Mouse (Mus musculus) liver, embryonic 13.5 days (tissue): Measurements from ENCODE around the gene Spag5. TPM values are rescaled to one million over a fixed set of nuclear protein-coding genes. Genes with fewer than 3 reads are reported as not detected.

Experiments
- ATAC-seq: fragments of 200-750 bp; cut with Nextera tagmentation; 2 replicates; pipeline ENCODE4 v1.8.0; 2017; ENCODE audit warnings: low read depth, mild to moderate bottlenecking, moderate number of reproducible peaks, moderate library complexity
- DNase-seq: peaks from one replicate; pipeline ENCODE4 v3.0.0; 2022
- H3K27ac ChIP-seq: fragments of 300-500 bp; sonication (generic); 2 replicates; pipeline ENCODE4 v1.5.1; 2015; ENCODE audit warnings: moderate library complexity, mild to moderate bottlenecking, inconsistent platforms
- H3K27me3 ChIP-seq: fragments of 300-500 bp; sonication (generic); 2 replicates; pipeline ENCODE4 v1.6.1; 2015; ENCODE audit warnings: mild to moderate bottlenecking, inconsistent platforms
- H3K36me3 ChIP-seq: fragments of 300-500 bp; sonication (generic); 2 replicates; pipeline ENCODE4 v1.6.1; 2015; ENCODE audit warnings: mild to moderate bottlenecking, inconsistent platforms
- H3K4me1 ChIP-seq: fragments of 300-500 bp; sonication (generic); replicated peaks from 2 replicates; pipeline ENCODE4 v1.6.1; 2015; ENCODE audit warnings: inconsistent platforms
- H3K4me2 ChIP-seq: fragments of 300-500 bp; sonication (generic); 2 replicates; pipeline ENCODE4 v1.6.1; 2015; ENCODE audit warnings: inconsistent platforms, mild to moderate bottlenecking, moderate library complexity
- H3K4me3 ChIP-seq: fragments of 300-500 bp; sonication (generic); replicated peaks from 2 replicates; pipeline ENCODE4 v1.5.1; 2015; ENCODE audit warnings: mild to moderate bottlenecking, inconsistent platforms
- H3K9ac ChIP-seq: fragments of 300-500 bp; sonication (generic); 2 replicates; pipeline ENCODE4 v1.6.1; 2015; ENCODE audit warnings: mild to moderate bottlenecking, inconsistent platforms
- H3K9me3 ChIP-seq: fragments of 300-500 bp; sonication (generic); replicated peaks from 2 replicates; pipeline ENCODE4 v1.6.1; 2016; ENCODE audit warnings: inconsistent platforms
- WGBS: fragments of 180-500 bp; shearing (Covaris S2); methylation state at CpG from one replicate; pipeline ENCODE4 v1.1.7; 2015; ENCODE audit not compliant: insufficient replicate concordance; 5-methylcytosine and 5-hydroxymethylcytosine counted together
- polyA plus RNA-seq: library from polyadenylated mRNA; unstranded; fragments of >200 nt; fragmentation: Nextera tagmentation; extraction: Ambion mirVana; gene quantifications from 2 replicates; pipeline ENCODE4 v1.2.1, GENCODE M21; 2015

Gene Spag5
- polyA plus RNA-seq, 1 experiment from 2014 or later, result 30.3 TPM

DNA sequence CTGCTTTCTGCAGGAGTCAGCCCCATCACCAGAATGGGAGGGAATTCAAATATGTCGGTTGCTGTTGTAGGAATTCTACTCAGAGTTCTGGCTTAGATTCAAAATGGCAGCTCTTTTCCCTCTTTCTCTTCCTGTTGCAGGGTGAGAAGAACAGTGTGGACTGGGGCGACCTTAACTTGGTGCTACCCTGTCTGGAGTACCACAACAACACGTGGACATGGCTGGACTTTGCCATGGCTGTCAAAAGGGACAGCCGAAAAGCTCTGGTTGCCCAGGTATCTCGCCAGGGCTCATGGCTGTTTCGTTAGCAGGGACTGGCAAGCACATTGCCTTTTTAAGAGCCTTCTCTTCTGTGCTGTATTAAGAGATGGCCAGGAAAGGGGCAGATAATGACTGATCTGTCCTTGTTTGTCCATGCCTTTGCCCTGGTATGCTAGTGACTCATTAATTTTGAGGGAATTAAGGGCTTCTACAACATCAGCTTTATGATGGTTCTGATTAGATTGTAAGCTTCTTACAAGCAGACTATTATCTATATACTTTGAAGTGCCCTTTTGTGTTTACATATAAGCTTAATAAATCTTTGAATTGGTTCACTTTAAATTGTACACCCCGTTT, 12.1 kb upstream of the Spag5 start:
- Histone ChIP-seq H3K9me3 (no peaks in the 10 kb centered on the region), H3K27me3 (no peaks in the 10 kb centered on the region), H3K4me1 (no peaks in the 10 kb centered on the region), H3K27ac (no peak overlapping the region), H3K36me3 (peaks cover 82% of the 10 kb centered on the region), H3K9ac (no peak overlapping the region), H3K4me3 (no peak overlapping the region), H3K4me2 (no peak overlapping the region)
- DNase-seq (no peak), ATAC-seq (no peak)
- 86% methylated on average over 7 of the region's 7 CpGs for whole genome bisulfite sequencing

DNA sequence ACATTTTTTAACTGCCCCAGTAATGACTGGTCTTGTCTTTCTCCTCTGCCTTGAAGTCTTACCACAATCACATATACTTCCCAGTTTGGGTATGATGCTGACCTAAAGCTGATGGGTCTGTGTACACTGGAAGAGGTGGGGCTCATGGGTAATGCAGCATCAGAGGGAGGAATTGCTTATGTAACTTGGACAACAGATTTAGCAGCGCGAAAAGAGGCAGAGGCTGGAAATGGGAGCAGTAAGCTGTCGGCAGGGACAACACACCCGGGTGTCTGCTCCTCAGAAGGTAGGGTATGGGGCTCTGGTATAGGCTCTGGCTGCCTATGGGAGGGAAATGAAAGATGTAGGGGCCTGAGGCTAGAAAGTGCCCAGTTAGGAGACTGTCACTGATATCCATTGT, 10.7 kb upstream of the Spag5 start, which contains the start of gene BC030499:
Gene BC030499, plus strand, starts transcription at position 188 of the 400 bp plus-strand sequence.
- no peak within 1 kb of the TSS for H3K27ac ChIP-seq
- H3K9me3 ChIP-seq, result no peaks in the 10 kb centered on the region
- H3K4me2 ChIP-seq, result no peak within 1 kb of the TSS
- ATAC-seq (no peak), DNase-seq (no peak)
- H3K36me3 ChIP-seq, result peaks cover 68% of the 10 kb centered on the region
- H3K27me3 ChIP-seq, result no peaks in the 10 kb centered on the region
- H3K4me1 ChIP-seq, result no peaks in the 10 kb centered on the region
- no peak within 1 kb of the TSS for H3K9ac ChIP-seq
- H3K4me3 ChIP-seq, result no peak within 1 kb of the TSS
- 80% methylated on average over 4 of the region's 4 CpGs for WGBS

DNA sequence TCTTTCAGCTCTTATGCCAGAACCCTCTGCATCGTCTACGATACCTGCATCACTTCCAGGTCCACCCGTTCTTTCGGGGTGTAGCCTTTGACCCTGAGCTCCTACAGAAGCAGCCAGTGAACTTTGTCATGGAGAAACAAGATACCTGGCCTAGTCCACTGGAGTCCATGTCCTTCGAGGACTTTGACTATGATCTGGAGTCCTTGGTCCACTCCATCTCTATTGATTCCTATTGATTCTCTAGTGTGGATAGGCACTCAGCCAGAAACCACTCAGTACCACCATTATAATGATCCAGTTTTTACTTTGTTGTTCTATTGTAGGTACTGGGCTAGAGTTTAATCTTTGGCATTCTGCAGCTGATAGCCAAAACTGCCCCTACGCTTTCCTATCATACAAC, 6.7 kb upstream of the Spag5 start:
- peaks cover 31% of the 10 kb centered on the region for H3K36me3 ChIP-seq
- no peaks in the 10 kb centered on the region for H3K9me3 ChIP-seq
- H3K9ac ChIP-seq, result no peak overlapping the region
- ATAC-seq, result no peak
- no peak overlapping the region for H3K4me3 ChIP-seq
- H3K27me3 ChIP-seq, result no peaks in the 10 kb centered on the region
- H3K4me1 ChIP-seq, result no peaks in the 10 kb centered on the region
- H3K27ac ChIP-seq, result no peak overlapping the region
- WGBS, result 82% methylated on average over 6 of the region's 6 CpGs
- H3K4me2 ChIP-seq, result no peak overlapping the region
- no peak for DNase-seq

DNA sequence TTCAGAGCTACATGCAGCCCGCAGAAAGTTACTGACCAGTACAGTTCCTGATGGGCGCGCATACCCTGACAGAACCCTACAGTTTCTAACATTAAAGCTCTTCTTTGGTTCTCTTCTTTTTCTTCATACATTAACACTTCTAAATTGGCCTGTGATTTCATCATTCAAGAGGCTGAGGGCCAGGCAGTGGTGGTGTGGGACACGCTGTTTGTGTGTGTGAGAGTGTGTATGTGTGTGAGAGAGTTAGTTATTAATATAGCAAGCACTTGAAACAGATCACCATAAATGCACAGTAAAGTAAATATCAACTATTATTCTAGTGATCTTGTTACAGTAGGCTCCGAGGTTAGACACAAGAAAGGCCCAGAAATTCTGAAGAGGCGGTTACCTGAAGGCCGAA, 412 bp upstream of the Spag5 start:
- H3K27ac ChIP-seq, result peak overlapping the region; percentile 52
- H3K9ac ChIP-seq, result peak overlapping the region; percentile 94
- peaks cover 29% of the 10 kb centered on the region for H3K36me3 ChIP-seq
- ATAC-seq (no peak), DNase-seq (no peak)
- H3K4me3 ChIP-seq, result peak overlapping the region; percentile 95
- peak overlapping the region; percentile 70 for H3K4me2 ChIP-seq
- WGBS, result 74% methylated on average over 7 of the region's 7 CpGs
- no peaks in the 10 kb centered on the region for H3K9me3 ChIP-seq
- peaks cover 40% of the 10 kb centered on the region for H3K4me1 ChIP-seq
- no peaks in the 10 kb centered on the region for H3K27me3 ChIP-seq

DNA sequence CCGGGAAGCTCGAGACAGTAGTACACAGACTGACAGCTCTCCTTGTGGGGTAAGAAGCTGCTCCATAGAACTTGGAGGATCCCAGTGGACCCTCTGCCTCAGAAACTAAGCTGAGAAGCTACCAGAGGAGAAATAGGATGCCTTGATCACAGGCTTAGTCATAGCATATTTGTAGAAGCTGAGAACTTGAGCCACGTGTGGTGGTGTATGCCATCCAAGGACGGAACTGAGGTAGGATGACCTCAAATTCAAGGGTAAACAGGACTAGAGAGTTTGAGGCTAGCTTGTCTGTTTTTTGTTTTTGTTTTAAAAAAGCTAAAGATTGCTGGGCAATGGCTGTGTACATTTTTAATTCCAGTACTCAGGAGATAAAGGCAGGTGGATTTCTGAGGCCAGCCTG, 3.9 kb downstream of the Spag5 start:
- no peaks in the 10 kb centered on the region for H3K9me3 ChIP-seq
- H3K36me3 ChIP-seq, result peaks cover 71% of the 10 kb centered on the region
- DNase-seq (no peak), ATAC-seq (no peak)
- no peaks in the 10 kb centered on the region for H3K27me3 ChIP-seq
- peak overlapping the region; percentile 7; the same call in 1 of the 2 replicates for H3K9ac ChIP-seq
- H3K4me2 ChIP-seq, result peak overlapping the region; percentile 40
- peaks cover 55% of the 10 kb centered on the region for H3K4me1 ChIP-seq
- H3K27ac ChIP-seq, result no peak overlapping the region
- H3K4me3 ChIP-seq, result peak overlapping the region; percentile 19
- WGBS, result 87% methylated on average over 4 of the region's 4 CpGs

DNA sequence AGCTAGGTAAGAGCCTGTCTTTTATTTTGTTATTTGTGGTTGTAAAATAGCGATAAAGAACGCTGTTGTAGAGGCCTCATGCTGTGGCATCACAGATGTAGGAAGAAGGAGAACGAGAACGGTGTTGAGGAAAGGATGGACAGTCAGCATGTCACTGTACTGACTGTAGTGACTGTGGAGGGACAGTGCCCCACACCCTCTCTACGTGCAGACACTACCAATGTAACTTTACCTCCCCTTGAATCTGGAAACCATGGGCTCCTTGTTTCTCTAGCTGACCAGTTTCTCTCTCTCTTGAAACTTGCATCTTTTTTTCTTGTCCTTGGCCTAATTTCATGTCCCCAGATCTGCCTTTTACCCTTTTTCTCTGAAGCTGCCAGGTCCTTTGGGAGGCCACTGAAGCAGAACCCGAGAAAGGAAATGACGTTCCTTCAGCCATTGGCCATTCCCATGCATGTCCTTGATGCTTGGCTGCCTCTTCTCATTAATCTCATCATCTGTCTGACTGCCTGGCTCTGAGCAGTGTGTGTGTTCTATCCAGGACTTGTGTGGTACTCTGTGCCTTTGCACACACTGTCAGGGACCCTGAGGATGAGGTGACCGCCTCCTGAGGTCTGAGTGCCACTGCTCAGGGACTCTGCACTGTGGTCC, 9.7 kb downstream of the Spag5 start:
- no peak for DNase-seq
- Histone ChIP-seq H3K4me3 (no peak overlapping the region), H3K36me3 (peaks cover 95% of the 10 kb centered on the region), H3K27ac (no peak overlapping the region), H3K4me1 (peaks cover 15% of the 10 kb centered on the region), H3K4me2 (no peak overlapping the region), H3K9ac (no peak overlapping the region), H3K9me3 (no peaks in the 10 kb centered on the region), H3K27me3 (no peaks in the 10 kb centered on the region)
- 88% methylated on average over 8 of the region's 8 CpGs for WGBS
- no peak for ATAC-seq

DNA sequence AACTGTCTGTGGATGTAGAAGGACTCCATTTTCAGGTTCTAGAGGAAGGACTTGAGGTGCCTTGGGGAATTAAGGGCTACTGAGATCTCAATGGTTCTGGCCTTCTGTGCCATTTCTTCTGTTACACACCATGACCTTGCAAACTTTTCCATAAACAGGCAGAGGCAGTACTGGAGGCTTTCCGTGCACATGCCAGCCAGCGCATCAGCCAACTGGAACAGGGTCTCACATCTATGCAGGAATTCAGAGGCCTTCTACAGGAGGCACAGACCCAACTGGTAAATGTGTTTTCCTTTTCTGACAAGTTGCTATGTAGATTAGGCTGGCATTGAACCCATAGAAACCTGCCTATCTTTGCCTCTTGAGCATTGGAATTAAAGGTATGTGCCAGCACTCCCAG, 12.3 kb downstream of the Spag5 start:
- WGBS, result 94% methylated on average over 2 of the region's 2 CpGs
- no peak for ATAC-seq

DNA sequence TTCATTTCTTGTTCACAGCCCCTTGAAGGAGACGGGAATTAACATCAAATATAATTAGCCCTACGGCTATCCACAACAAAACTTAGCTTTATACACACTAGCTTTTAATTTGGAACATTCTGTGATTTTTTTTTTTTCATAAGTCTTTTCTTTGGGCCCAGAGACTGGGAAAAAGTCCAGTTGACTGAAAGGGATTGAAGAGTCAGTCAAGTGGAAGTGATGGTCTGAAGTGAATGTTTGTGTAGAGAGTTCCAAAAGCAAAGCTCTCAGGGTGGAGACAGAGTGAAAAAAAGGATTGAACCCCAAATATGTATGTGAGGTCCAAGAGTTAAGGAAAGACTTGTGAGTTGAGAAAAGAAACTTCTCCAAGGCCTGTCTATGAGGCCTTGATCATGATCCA, 17.1 kb downstream of the Spag5 start:
- no peak overlapping the region for H3K4me3 ChIP-seq
- WGBS, result 88% methylated on average over 2 of the region's 2 CpGs
- H3K36me3 ChIP-seq, result peaks cover 92% of the 10 kb centered on the region

More for the DNA sequence above, 12.3 kb downstream of the Spag5 start:
- Histone ChIP-seq H3K36me3 (peaks cover 97% of the 10 kb centered on the region), H3K27ac (no peak overlapping the region), H3K9me3 (no peaks in the 10 kb centered on the region), H3K9ac (no peak overlapping the region), H3K27me3 (no peaks in the 10 kb centered on the region), H3K4me2 (no peak overlapping the region), H3K4me3 (no peak overlapping the region), H3K4me1 (no peaks in the 10 kb centered on the region)
- no peak for DNase-seq

DNA sequence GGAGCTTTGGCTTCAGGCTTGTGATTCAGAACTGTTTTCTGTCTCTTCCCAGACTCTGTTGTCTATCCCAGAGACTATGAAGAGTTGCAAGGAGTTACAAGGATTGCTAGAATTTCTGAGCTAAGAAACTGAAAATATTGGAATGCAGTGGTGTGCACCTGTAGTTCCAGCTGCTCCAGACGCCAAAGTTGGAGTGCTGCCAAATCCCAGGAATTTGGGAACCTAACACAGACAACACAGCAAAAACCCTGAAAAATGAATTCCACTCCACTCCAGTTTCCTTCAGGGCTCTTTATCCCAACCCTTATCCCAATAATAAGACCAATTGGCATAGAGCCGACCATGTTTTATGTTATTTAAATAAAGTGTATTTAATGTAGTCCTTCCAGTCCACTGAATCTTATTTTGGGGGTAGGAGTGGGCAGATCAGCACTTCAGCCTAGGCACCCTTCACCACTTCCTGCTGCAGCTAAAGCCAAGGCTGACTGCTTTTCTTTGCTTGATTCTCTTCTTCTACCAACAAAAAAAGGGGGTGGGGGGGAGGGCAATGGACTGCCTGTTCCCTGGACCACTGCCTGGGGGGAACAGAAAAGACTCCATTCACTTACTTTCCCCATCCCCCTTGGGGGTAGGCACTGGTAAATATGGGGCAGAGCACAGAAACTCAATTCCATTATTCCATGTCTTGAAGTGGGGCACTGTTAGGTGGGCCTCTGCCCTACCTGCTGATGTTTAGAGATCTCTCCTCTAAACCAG, 20.9 kb downstream of the Spag5 start:
- peaks cover 54% of the 10 kb centered on the region for H3K36me3 ChIP-seq
- H3K4me1 ChIP-seq, result peaks cover 17% of the 10 kb centered on the region
- WGBS, result 80% methylated on average over 2 of the region's 2 CpGs
- H3K9ac ChIP-seq, result no peak overlapping the region
- peak overlapping the region; percentile 45; the same call in 1 of the 2 replicates for H3K4me2 ChIP-seq
- no peak overlapping the region for H3K4me3 ChIP-seq
- DNase-seq (no peak), ATAC-seq (no peak)
- H3K9me3 ChIP-seq, result no peaks in the 10 kb centered on the region
- H3K27ac ChIP-seq, result peak overlapping the region; percentile 31; the same call in 1 of the 2 replicates
- H3K27me3 ChIP-seq, result no peaks in the 10 kb centered on the region

More for the DNA sequence above, 17.1 kb downstream of the Spag5 start:
- ATAC-seq (no peak), DNase-seq (no peak)
- Histone ChIP-seq H3K27ac (no peak overlapping the region), H3K4me2 (no peak overlapping the region), H3K9me3 (no peaks in the 10 kb centered on the region), H3K9ac (no peak overlapping the region), H3K4me1 (peaks cover 14% of the 10 kb centered on the region), H3K27me3 (no peaks in the 10 kb centered on the region)

DNA sequence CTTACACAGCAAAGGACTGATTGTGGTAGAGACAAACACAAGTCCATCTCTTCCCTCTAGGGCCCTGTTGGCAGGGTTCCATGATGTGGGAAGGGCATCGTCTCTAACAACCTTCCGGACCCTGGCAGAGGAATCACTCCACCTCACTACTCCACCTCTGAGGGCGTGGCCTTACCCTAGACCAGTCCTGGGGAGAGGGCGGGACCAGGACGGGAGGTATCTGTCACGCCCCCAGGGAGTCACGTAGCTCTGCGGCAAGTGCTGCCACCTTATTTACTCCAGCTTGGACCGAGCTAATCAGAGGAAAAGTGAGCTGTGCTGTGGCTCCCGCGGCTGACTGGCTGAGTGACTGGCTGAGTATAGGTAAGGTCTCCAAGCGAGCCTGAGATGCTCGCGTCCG, 21.5 kb downstream of the Spag5 start, which contains the start of gene Aldoc:
Gene Aldoc, plus strand, starts transcription at position 109 of the 400 bp plus-strand sequence.
- Histone ChIP-seq H3K9ac (peak within 1 kb of the TSS; percentile 36; the same call in 1 of the 2 replicates), H3K9me3 (no peaks in the 10 kb centered on the region), H3K4me3 (no peak within 1 kb of the TSS), H3K36me3 (peaks cover 48% of the 10 kb centered on the region), H3K4me1 (peaks cover 17% of the 10 kb centered on the region), H3K4me2 (peak within 1 kb of the TSS; percentile 45), H3K27ac (peak within 1 kb of the TSS; percentile 31; the same call in 1 of the 2 replicates), H3K27me3 (no peaks in the 10 kb centered on the region)
- DNase-seq (peak; percentile 85), ATAC-seq (peak; percentile 99)
- 7% methylated on average over 15 of the region's 15 CpGs for WGBS

DNA sequence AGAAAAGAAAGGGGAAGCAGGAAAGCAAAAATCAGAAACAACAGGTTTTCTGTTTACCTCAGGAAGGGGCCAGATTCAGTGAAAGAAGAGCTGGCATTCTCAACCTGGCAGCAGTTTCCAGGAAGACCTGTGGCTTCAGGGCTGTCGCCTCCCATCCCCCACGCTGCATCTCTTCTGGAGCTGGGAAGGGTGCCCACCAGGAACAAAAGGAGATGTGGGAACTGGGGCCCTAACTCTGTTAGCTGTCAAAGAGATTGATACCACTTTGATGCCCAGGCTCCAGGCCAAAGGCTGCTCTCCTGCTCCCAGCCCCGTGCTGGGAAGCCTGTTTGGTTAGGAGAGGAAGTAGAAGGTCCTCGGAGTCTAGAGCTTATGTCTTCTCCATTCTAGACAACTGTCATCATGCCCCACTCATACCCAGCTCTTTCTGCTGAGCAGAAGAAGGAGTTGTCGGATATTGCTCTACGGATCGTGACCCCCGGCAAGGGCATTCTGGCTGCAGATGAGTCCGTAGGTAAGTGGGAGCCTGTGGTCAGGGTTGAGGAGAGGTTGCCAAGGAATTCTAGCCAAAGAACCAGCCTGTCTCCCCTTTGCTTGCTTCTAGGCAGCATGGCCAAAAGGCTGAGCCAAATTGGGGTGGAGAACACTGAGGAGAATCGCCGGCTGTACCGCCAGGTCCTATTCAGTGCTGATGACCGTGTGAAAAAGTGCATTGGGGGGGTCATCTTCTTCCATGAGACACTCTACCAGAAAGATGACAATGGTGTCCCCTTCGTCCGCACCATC, 22.9 kb downstream of the Spag5 start:
- Histone ChIP-seq H3K4me1 (peaks cover 24% of the 10 kb centered on the region), H3K4me2 (no peak overlapping the region), H3K27ac (no peak overlapping the region), H3K9me3 (no peaks in the 10 kb centered on the region), H3K36me3 (peaks cover 35% of the 10 kb centered on the region), H3K4me3 (no peak overlapping the region), H3K27me3 (no peaks in the 10 kb centered on the region), H3K9ac (no peak overlapping the region)
- DNase-seq (no peak), ATAC-seq (no peak)
- WGBS, result 80% methylated on average over 15 of the region's 15 CpGs
